Mouse (Mus musculus): ENCODE results near the gene Epb41l3. TPM values are rescaled to one million over a fixed set of nuclear protein-coding genes. Genes with fewer than 3 reads are reported as not detected.
A peak's percentile ranks its signal among the peaks of the same experiment; 100 is the strongest.
"Not testable (repeated sequence)": the region's sequence is repeated elsewhere in the genome, so short reads cannot be mapped to it uniquely, and the experiment has no call there.

The Epb41l3 gene
- polyA plus RNA-seq, 1 experiment from 2014 or later: 78.8 TPM

GRCm38 (mm10) chr17:69103326-69103725 is 27.8 kb downstream of the Epb41l3 start:
- H3K9me3 ChIP-seq (replicated peaks; ENCODE audit: control insufficient read depth, low read length, poor library complexity, severe bottlenecking): no peaks in the 10 kb centered on the region
- no peak for ATAC-seq
- no peak overlapping the region for H3K9ac ChIP-seq (ENCODE audit: low read depth, low read length)
- no peaks in the 10 kb centered on the region for H3K27me3 ChIP-seq (ENCODE audit: control insufficient read depth, insufficient read depth, low read depth, low read length)
- no peak overlapping the region for H3K27ac ChIP-seq (ENCODE audit: low read length)
- no peaks in the 10 kb centered on the region for H3K4me1 ChIP-seq (ENCODE audit: control insufficient read depth, insufficient read depth, low read length)
- H3K4me2 ChIP-seq (ENCODE audit: low read length): no peak overlapping the region
- no peak overlapping the region for H3K4me3 ChIP-seq (ENCODE audit: low read depth, low read length)
- 73% methylated on average over 8 of the region's 8 CpGs for WGBS
- H3K36me3 ChIP-seq (ENCODE audit: control insufficient read depth, insufficient read depth, low read length): no peaks in the 10 kb centered on the region

- H3K4me2 ChIP-seq (ENCODE audit: low read length): no peak overlapping the region
- H3K36me3 ChIP-seq (ENCODE audit: control insufficient read depth, insufficient read depth, low read length): no peaks in the 10 kb centered on the region
- no peaks in the 10 kb centered on the region for H3K27me3 ChIP-seq (ENCODE audit: control insufficient read depth, insufficient read depth, low read depth, low read length)
- H3K4me1 ChIP-seq (ENCODE audit: control insufficient read depth, insufficient read depth, low read length): no peaks in the 10 kb centered on the region
- 73% methylated on average over 14 of the region's 14 CpGs for WGBS
- no peak overlapping the region for H3K4me3 ChIP-seq (ENCODE audit: low read depth, low read length)
- ATAC-seq: no peak
- H3K9ac ChIP-seq (ENCODE audit: low read depth, low read length): no peak overlapping the region
- no peak overlapping the region for H3K27ac ChIP-seq (ENCODE audit: low read length)
- no peaks in the 10 kb centered on the region for H3K9me3 ChIP-seq (replicated peaks; ENCODE audit: control insufficient read depth, low read length, poor library complexity, severe bottlenecking)
Measured at GRCm38 (mm10) chr17:69105035-69105798, 29.7 kb downstream of the Epb41l3 start.

GRCm38 (mm10) chr17:69105799-69106401 is 30.4 kb downstream of the Epb41l3 start:
- no peaks in the 10 kb centered on the region for H3K36me3 ChIP-seq (ENCODE audit: control insufficient read depth, insufficient read depth, low read length)
- no peak overlapping the region for H3K4me3 ChIP-seq (ENCODE audit: low read depth, low read length)
- no peak overlapping the region for H3K4me2 ChIP-seq (ENCODE audit: low read length)
- no peak overlapping the region for H3K9ac ChIP-seq (ENCODE audit: low read depth, low read length)
- 25% methylated on average over 5 of the region's 5 CpGs for WGBS
- H3K27ac ChIP-seq (ENCODE audit: low read length): no peak overlapping the region
- no peaks in the 10 kb centered on the region for H3K9me3 ChIP-seq (replicated peaks; ENCODE audit: control insufficient read depth, low read length, poor library complexity, severe bottlenecking)
- no peak for ATAC-seq
- no peaks in the 10 kb centered on the region for H3K27me3 ChIP-seq (ENCODE audit: control insufficient read depth, insufficient read depth, low read depth, low read length)
- H3K4me1 ChIP-seq (ENCODE audit: control insufficient read depth, insufficient read depth, low read length): no peaks in the 10 kb centered on the region

GRCm38 (mm10) chr17:69109216-69109615 is 33.7 kb downstream of the Epb41l3 start:
- Histone ChIP-seq H3K9ac (ENCODE audit: low read depth, low read length) (no peak overlapping the region), H3K4me3 (ENCODE audit: low read depth, low read length) (no peak overlapping the region), H3K4me2 (ENCODE audit: low read length) (no peak overlapping the region), H3K27ac (ENCODE audit: low read length) (no peak overlapping the region), H3K27me3 (ENCODE audit: control insufficient read depth, insufficient read depth, low read depth, low read length) (no peaks in the 10 kb centered on the region), H3K9me3 (replicated peaks; ENCODE audit: control insufficient read depth, low read length, poor library complexity, severe bottlenecking) (no peaks in the 10 kb centered on the region), H3K4me1 (ENCODE audit: control insufficient read depth, insufficient read depth, low read length) (no peaks in the 10 kb centered on the region), H3K36me3 (ENCODE audit: control insufficient read depth, insufficient read depth, low read length) (no peaks in the 10 kb centered on the region)
- 58% methylated on average over 6 of the region's 6 CpGs for WGBS
- ATAC-seq: no peak

GRCm38 (mm10) chr17:69112232-69112631 is 36.7 kb downstream of the Epb41l3 start:
- Histone ChIP-seq H3K27me3 (ENCODE audit: control insufficient read depth, insufficient read depth, low read depth, low read length) (no peaks in the 10 kb centered on the region), H3K36me3 (ENCODE audit: control insufficient read depth, insufficient read depth, low read length) (no peaks in the 10 kb centered on the region), H3K9ac (ENCODE audit: low read depth, low read length) (no peak overlapping the region), H3K4me3 (ENCODE audit: low read depth, low read length) (no peak overlapping the region), H3K27ac (ENCODE audit: low read length) (no peak overlapping the region), H3K9me3 (replicated peaks; ENCODE audit: control insufficient read depth, low read length, poor library complexity, severe bottlenecking) (no peaks in the 10 kb centered on the region; the same call in 1 of the 2 replicates), H3K4me1 (ENCODE audit: control insufficient read depth, insufficient read depth, low read length) (no peaks in the 10 kb centered on the region), H3K4me2 (ENCODE audit: low read length) (no peak overlapping the region)
- 60% methylated on average over 2 of the region's 2 CpGs for WGBS
- ATAC-seq: no peak

GRCm38 (mm10) chr17:69119183-69119582 is 43.7 kb downstream of the Epb41l3 start:
- no peaks in the 10 kb centered on the region for H3K27me3 ChIP-seq (ENCODE audit: control insufficient read depth, insufficient read depth, low read depth, low read length)
- H3K27ac ChIP-seq (ENCODE audit: low read length): no peak overlapping the region
- H3K4me3 ChIP-seq (ENCODE audit: low read depth, low read length): no peak overlapping the region
- no peak for ATAC-seq
- no peaks in the 10 kb centered on the region; the same call in 1 of the 2 replicates for H3K9me3 ChIP-seq (replicated peaks; ENCODE audit: control insufficient read depth, low read length, poor library complexity, severe bottlenecking)
- no peak overlapping the region for H3K4me2 ChIP-seq (ENCODE audit: low read length)
- H3K4me1 ChIP-seq (ENCODE audit: control insufficient read depth, insufficient read depth, low read length): peaks cover 18% of the 10 kb centered on the region
- 95% methylated on average over 8 of the region's 8 CpGs for WGBS
- H3K36me3 ChIP-seq (ENCODE audit: control insufficient read depth, insufficient read depth, low read length): no peaks in the 10 kb centered on the region
- no peak overlapping the region for H3K9ac ChIP-seq (ENCODE audit: low read depth, low read length)

- Histone ChIP-seq H3K4me1 (ENCODE audit: control insufficient read depth, insufficient read depth, low read length) (peaks cover 18% of the 10 kb centered on the region), H3K4me2 (ENCODE audit: low read length) (peak overlapping the region; percentile 67), H3K4me3 (ENCODE audit: low read depth, low read length) (peak overlapping the region; percentile 29), H3K9me3 (replicated peaks; ENCODE audit: control insufficient read depth, low read length, poor library complexity, severe bottlenecking) (no peaks in the 10 kb centered on the region), H3K27me3 (ENCODE audit: control insufficient read depth, insufficient read depth, low read depth, low read length) (no peaks in the 10 kb centered on the region), H3K36me3 (ENCODE audit: control insufficient read depth, insufficient read depth, low read length) (no peaks in the 10 kb centered on the region), H3K27ac (ENCODE audit: low read length) (peak overlapping the region; percentile 22; the same call in 1 of the 2 replicates), H3K9ac (ENCODE audit: low read depth, low read length) (peak overlapping the region; percentile 48; the same call in 1 of the 2 replicates)
- peak; percentile 84; the same call in 1 of the 2 replicates for ATAC-seq
- WGBS: 6% methylated on average over 19 of the region's 19 CpGs
Measured at GRCm38 (mm10) chr17:69120533-69121358, 45.3 kb downstream of the Epb41l3 start.

- WGBS: 20% methylated on average over 6 of the region's 6 CpGs
- Histone ChIP-seq H3K4me3 (ENCODE audit: low read depth, low read length) (0 out of 2 replicates have a peak overlapping the region, but pooled peaks have one; percentile 6), H3K4me2 (ENCODE audit: low read length) (peak overlapping the region; percentile 41), H3K4me1 (ENCODE audit: control insufficient read depth, insufficient read depth, low read length) (peaks cover 18% of the 10 kb centered on the region)
- not testable (repeated sequence) for H3K27me3 ChIP-seq (ENCODE audit: control insufficient read depth, insufficient read depth, low read depth, low read length); H3K27ac ChIP-seq (ENCODE audit: low read length); H3K36me3 ChIP-seq (ENCODE audit: control insufficient read depth, insufficient read depth, low read length); H3K9me3 ChIP-seq (replicated peaks; ENCODE audit: control insufficient read depth, low read length, poor library complexity, severe bottlenecking); H3K9ac ChIP-seq (ENCODE audit: low read depth, low read length); ATAC-seq
Measured at GRCm38 (mm10) chr17:69122403-69122802, 46.9 kb downstream of the Epb41l3 start.

Measured in midbrain, embryonic 16.5 days (tissue).